Mouse (Mus musculus) monocyte, adult 2 months (primary cell): Measurements from ENCODE around the gene Iqck.
A peak's percentile ranks its signal among the peaks of the same experiment; 100 is the strongest.

Source experiments
- DNase-seq, 2 experiments: peaks; one replicate each; pipeline ENCODE4 v3.0.0; 2022; ENCODE audit warnings: low spot score in 2 of 2, low read depth in 1 of 2

Iqck gene

DNA sequence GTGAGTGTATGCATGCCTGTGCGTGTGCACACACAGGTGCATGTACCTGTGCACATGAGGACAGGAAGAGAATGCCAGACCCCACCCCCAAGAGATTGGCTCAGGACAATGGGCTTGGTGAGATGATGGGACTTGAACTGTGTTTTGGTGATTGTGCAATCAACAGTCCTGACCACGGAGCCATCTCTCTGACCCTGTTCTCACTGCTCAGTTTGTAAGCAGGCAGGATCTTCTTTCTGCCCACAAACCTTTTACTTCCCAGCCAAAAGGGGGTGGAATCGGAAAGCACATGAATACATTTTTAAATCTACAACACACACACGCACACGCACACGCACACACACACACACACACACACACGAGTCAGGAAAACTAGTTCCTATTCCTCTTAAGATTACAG lies 56.0 kb downstream of the Iqck start:
- DNase-seq = no peak

DNA sequence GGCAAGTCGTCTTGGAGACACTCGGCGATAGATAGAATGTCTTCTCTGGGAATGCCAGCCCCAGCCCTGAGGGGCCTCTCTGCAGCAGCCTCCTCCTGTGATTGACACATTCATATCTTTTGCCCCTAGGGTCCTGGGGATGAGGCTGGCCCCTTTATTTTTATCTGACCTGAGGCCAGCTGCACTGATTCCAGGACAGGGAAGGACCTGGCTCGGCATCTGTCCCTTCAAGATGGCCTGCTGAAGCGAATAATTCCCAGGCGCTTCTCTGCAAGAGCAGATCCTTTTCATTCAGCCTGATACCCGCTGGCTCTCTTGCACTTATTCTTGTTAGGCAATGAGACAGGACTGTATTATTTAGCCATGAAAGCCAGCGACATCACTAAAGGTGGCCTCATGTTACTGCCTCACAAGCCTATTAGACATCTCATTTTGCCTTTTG lies 56.5 kb downstream of the Iqck start:
- DNase-seq = no peak

DNA sequence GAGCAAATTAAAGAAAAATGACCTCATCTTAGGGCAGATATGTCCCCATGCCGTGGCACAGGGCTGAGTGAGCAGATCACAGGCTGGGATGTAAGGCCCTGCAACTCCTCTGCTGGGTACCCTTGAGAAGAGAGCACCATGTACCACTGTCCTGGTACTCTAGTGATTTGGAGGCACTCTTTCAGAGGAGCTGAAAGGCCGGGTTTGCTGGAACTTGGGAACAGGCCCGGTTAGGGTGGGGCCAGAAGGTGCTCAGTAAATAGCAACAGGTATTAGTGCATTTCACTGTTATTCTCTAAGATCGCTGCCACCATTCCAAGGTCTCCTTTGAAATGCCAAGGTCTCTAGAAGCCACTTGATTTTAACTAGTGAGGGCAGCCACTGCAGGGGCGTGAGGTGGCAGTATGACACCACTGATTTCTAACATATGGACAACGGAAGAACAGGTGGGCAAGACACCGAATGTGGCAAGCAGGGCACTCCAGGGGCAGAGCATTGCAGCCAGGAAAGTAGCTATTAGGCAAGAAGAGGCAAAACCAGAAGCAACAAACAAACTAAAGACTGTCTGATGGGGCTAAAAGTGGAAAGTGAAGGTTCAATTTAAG lies 59.1 kb downstream of the Iqck start:
- DNase-seq = no peak

DNA sequence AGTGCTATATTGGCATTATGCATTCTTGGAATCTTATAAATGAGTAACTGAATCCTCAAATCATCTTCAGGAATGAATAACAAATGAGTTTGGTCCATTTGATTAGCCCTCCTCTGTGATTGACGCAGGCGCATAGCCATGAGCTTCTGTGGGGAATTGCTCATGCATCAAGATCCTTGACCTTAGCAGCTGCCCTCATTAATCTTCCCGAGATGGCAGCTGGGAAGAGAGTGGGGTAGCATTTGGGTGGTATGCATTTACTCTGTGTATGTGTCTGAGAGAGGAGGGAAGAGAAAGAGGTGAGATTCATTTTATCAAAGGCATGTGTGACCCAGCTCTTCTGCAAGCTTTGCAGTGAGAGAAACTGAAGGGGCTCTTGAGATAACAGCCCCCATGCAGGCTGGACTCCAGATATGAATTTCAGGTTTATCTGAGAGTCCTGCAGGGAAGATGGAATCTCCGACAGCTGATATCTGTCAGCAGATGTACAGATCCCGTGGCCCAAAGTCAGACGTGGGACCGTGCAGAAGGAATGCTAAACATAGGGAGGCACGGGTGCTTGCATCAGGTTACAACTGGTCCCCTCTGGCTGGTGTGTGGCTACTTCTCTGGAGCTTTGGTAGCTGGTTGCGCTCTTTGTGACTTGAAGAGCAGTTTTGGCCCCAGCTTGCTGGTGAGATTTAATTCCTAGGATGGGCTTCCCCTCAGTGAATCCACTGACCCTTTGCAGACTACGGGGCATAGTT lies 63.9 kb downstream of the Iqck start:
- no peak for DNase-seq

DNA sequence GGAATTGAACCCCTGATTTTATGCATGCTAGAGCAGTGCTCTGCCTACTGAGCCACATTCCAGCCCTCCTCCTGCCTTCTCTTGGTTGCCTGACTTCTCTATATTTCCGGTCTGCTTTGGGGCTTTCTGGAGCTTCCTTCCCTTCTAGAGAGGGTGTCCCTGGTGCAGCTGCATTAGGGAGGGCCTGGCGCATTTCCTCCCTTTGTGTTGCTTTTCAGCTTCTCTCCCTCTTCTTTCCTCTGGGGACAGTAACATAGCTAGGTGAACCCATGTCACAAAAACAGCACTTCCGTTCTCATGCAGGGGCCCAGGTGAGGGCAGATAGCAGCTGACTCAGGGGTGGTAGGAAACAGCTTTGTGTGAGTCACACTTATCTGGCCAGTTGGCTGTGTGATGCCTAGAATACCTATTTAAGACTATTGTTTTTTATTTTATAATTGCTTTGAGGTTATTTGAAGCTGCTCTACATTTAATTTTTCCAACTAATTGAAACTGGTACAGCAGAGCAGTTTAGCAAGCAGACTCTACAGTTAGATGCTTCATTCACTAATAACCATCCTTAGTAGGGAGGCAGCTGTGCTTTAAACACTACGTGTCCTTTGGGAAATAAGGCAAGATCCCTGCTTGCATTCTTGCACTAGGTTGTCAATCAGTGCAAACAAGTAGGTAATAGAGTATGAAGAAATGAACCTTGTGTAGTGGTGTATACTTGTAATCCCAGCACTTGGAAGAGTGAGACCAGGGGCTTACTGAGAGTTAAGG lies 67.1 kb downstream of the Iqck start:
- DNase-seq = no peak

DNA sequence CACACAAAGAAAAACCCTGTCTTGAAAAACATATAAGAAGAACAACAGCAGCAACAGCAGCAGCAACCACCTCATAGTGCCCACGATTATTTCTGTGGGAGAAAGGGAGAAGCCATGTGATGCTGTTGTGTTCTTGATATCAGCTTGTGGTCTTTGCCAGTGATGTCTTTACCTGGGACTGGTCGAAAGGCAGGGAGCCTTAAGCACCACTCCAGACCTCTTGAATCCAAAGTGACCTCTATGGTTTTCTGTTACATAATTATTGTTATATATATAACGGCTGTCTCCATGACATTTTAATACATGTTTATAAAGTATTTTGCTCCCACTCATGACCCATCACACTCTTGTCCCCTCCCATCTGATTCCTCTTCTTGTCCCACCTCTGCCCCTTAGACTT lies 70.0 kb downstream of the Iqck start:
- DNase-seq = no peak

DNA sequence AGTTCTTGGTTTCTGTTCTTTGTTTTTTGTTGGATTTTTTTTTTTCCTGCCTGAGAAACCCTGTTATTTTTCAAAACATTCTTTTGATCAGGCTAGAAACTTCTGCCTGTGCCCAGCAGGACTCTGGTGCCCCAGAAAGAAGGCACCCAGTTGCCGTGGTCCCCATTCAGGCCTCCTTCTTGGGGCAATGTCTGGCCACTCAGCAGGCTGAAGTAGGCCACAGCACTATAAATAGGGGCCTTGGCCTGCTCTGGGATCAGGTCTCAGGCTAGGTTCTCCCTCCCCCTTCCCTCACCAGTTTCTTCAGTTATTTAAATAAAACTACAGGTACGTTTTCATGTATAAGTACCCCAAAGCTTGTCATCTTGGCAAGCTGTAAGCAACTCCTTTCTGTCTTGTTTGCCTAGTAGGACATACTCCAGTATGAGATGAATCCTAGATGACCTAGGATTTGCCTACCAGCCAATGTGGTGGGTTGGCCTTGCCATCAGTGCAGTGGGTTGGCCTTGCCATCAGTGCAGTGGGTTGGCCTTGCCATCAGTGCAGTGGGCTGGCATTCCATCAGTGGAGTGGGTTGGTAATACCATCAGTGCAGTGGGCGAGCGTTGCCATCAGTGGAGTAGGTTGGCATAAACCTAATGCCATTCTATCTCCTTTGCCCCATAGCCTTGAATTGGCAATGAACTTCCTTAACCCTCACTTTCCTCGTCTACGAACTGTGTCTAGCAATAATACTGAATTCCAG lies 71.1 kb downstream of the Iqck start:
- no peak for DNase-seq

DNA sequence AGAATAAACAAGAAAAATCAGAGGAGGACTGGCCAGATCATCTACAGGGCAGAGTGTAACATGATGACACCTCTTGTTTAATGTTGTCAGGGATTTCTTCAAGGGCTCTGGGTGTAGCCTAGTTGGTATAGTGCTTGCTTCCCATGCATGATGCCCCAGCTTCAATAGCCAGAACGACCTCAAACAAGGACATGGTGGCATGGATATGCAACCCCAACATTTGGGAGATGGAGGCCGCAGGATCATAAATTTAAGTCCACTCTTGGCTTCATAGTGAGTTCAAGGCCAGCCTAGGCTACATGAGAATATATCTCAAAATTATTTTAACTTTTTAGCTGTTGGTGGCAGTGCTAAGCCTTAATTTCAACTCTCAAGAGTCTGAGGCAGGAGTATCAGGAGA lies 71.7 kb downstream of the Iqck start:
- DNase-seq = no peak

DNA sequence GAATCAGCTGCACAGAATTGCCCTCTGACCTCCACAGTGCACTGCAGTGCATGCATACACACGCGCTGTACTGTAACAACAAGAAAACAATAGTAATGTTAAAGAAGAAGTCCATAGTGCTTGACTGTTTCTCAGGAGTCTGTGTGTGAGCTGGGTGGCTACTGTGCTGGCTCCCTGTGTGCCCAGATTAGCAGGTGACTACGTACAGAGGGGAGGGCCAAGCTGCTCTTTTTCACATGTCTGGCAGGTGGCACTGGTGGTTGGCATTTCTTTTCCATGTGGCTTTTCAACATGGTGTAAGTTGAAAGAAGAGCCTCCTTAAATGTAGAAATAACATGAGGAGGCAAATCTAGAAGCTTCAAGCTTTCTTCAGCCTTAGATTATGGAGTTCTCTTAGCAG lies 72.8 kb downstream of the Iqck start:
- DNase-seq = no peak

DNA sequence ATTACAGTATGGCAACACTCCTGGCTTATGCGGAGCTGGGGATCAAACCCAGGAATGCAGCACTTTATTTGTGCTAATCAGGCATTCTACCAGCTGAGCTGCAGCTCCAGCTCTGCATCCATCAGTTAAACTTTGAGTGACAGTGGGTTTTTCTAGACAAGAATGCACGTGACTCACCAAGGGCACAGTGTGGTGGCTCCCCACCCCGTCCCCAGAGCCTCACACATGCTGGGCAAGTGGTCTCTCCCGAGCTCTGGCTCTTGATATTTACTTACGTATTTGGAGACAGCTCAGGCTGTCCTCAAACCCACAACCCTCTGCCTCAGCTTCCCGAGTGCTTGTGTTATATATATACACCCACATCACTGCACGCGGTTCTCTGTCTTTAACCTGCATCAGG lies 73.4 kb downstream of the Iqck start:
- no peak for DNase-seq

DNA sequence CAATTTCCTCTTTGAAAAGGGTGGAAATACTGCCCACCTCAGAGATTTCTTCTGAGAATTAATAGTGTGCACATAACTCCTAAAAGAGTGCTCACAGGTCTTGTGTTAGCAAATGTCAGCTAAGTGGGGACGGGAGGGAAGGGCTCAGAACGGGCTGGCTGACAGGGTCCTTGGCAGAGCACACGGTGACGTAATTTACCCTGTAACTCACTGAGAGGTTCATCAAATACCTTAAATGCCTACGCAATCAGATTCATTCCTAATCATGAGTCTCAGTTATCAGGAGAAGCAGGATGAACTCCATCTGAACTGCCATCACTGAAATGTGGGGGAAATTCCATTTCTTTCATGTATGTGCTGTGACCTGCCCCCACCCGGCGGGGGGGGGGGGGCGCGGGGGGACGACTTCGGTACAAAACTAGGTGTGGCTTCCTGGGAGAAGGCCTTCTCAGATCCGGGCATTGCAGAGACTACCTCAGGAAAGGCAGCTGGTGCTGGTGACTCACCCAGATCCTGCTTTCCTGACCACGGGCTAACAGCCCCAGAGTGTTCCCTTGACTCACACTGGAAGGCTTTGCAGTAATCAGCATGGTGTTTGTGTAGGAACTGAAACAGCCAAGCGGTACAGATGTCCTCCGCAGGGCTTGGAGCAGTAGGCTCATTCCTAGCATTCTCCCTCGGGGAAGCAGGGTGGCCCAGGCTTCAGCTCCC lies 74.2 kb downstream of the Iqck start:
- peak; percentile 6 to 37 for DNase-seq

DNA sequence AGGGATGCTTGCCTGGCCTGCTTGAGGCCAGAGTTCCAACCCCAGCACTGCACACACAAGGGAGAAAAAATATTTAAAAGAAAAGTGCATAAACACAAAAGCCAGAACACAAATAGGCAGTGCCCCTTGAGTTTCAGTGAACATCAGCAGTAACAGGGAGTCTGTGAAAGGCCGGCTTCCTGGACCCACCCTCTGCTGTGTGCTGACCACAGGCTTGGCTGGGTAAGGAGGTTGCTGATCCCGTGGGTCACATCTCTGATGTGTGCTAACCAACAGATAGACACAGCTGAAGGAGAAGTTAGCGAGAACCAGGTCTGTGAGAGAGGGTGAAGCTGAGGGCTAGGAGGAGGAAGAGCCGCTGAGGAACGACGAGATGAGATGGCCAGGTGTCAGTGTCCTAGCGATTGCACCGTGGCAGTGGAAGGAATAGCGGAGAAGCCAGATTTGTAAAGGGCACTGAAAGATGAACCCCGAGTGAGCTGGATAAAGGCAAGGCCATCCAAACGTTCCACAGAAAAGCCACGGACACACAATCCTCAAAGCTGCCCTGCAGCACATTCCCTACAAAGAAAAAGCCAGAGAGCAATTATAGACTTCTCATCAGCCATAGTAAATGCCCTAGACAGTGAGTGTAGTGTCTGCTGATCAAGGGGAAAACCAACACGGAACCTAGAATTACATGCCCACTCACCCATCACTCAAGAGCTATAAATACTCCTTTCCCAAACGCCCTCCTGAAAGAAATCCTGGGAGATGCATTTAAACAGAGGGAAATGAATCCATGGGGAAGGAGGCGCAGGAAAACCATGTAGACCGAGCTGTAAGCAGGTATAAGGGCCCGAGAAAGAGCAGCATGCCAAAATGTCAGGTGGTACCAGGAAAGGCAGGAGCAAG lies 76.2 kb downstream of the Iqck start:
- DNase-seq = no peak

DNA sequence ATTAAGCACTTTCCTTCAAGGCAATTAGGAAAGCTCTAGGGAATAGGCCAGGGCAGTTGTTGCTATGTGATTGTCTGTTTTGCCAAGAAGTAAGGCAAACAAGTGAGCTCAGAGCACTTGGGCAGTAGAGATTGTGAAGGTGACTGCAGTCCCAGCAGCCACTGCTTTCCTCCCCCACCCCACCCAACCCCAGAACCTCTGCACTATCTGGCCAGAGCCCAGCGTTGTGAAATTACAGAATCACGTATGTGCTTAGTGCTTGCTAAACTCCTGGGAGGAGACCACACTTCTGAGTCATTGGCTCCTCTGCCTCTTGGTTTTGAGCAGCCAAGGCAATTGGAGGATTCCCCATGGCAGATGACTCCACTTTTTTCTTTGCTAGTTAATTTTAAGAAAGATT lies 79.8 kb downstream of the Iqck start:
- peak in 1 of 2 experiments; percentile 32 for DNase-seq

DNA sequence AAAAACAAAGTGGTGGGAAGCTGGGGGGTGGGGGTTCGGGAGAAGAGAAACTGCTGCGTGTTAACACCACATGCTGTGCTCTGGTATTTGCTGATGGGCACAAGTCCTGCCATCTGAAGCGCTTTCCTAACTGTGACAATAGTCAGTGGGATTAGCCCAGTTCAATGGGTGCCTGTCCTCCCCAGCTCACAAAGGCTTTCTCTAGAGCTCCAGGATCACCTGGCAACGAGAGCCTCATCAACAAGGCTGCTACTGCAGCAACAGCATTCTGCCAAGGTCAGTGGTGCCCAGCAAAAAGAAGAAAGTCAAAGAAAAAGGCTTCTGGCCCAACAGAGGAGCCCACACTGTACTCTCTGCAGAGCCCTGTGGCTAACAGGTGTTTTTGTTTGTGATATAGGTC lies 81.3 kb downstream of the Iqck start:
- no peak for DNase-seq

DNA sequence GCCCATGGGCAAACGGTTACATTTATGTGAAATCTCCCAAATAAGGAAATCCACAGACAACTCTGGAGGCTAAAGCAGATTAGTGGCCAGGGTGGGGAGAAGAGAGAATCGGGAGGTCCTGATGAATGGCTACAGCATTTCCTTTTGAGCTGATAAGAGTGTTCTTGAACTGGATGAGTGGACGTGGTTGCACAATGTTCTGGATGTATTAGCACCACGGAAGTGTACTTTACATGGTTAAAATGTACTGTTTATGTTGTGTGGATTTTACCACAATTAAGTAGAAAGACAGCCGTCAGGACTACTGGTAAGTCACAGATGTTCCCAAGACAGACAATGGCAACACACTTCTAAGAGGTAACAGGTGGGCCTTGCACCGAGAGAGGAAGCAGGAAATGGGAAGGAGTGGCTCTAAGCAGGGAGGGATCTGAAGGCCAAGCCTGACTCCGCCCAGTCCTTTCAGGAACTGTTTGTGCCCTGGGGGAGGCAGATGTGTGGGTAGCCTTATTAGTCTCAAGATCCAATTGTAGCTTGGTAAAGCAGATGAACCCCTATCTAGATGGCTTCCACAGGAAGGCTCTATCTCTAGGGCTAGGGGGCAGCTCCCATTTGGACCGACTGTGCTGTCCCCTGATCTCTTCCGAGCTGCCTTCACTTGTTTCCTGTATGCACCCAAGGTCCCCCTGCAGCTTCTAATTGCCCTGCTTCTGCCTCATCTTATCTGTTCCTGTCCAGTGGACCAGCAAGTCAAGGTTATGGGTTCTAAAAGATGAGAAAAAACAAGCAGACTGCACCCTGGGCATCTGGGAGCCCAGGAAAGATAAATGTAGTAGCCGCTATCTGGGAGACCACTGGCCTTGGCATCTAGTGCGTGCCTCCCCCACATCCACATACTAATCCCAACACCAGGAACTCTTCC lies 82.2 kb downstream of the Iqck start:
- no peak for DNase-seq

DNA sequence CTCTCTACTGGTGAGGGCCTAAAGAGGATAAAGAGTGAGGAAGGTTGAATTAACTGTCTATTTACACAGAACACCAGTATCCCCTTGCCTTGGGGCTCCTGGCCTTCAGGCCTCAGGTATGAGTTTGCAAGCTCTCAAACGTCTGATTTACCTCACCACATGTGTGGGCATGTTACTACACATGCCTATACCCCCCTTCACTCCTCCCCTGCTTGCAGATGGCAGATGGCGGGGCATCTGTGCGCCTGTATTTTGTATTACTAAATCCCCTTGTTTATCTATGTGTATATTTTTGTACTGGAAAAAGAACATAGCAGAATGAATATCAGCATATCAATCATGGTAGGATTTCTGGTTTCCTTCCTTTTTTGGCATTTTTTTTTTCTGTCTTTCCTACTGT lies 86.7 kb downstream of the Iqck start:
- DNase-seq = no peak

DNA sequence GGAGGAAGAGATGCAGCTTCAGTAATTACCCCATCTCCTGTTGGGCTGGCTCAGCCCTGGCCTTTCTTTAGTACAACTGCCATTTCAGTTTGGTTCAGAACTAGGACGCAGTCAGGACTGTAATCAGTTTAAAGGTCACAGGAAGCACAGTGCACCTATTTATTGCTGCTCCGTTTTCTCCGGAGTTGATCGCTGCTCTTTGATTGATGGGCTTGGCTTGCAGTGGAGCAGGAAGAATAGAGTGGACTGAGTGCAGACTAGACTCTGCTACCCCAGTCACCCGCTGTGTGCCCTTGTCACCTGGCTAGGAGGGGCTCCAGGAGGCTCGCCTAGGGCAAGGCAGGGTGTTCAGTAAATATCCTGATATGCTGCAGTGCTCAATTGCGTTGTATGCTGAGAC lies 87.6 kb downstream of the Iqck start:
- no peak for DNase-seq

DNA sequence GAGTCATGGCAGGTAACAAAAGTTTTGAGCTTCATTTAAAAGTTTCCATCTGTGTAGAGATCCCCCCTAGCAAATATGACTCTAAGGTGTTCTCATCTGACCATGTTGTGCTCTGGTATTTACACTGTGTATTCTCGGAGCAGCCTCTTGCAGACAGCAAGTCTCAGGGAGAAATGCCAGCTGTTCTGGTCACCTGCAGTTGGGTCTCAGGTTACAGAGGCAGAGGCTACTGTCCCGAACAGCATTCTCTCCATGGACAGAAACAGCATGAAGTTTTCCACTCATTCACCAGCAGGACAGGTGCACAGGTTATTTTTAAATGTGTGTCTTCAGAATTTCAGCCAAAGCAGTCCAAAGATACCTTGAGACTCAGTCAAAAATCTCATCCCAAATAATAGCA lies 89.3 kb downstream of the Iqck start:
- DNase-seq = no peak

DNA sequence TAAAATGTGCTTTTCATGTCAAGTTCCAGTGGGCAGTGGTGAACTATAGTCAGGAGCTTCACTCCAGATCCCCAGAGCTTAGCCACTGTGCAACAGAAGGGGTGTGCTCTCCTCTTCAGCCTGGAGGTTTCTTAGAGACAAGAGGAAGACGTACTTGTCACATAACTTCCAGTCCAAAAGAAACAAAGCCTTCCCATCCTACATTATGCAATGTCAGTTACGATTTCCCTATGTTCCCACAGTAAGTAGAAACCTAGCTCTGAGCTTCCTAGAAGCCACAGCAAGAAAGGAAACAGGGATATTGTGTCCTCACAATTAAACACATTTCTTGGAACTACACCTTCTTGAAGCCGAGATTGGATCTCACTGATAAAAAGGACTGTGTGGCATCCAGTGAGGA lies 91.7 kb downstream of the Iqck start:
- DNase-seq = no peak
